Mouse (Mus musculus) T-helper 1 cell (primary cell): ENCODE results near the gene Ifrd2.

Experiments used
- in situ Hi-C: fragments of 300-600 bp; cut with MboI, MseI; formaldehyde crosslinking; loops from one replicate; pipeline ENCODE4 v1.15.1; 2025; ENCODE audit warnings: high pct_unique_total_duplicates

Ifrd2 gene

DNA sequence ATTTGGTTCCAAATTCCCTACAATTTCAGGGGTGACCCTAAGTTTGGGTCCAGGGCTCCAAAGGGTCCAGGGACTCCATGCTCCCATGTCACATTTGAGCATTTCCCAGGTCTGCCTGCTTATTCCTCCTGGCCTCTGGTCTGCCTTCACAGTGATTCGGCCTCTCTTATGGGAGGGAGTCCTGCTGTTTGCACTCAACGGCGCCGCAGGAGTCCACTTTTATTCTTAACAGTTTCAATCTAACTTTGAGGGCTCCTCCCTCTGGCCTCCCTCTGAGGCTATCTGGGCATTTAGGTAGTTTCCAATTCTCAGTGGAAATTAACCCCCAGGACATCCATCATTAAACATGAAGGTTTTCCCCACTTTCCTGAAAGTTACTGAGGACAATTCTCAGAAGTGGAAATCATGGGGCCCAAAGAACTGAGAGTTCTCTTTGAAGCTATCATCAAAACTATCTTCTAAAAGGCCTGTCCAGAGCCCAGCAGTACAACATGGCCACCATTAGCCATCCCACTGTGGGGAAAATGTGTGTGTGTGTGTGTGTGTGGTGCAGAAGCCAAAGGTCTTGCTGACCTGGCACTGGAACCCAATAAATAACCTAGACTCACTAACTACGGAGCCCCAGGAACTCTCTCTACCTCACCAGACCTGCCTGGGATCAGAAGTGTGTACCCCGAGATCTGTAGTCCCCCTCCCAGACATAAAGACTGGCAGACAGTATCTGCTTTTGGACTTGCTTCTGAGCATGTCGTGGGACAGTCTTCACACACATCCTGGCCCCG is 7.0 kb downstream of the Ifrd2 start:
- in situ Hi-C loops: no loop called here

DNA sequence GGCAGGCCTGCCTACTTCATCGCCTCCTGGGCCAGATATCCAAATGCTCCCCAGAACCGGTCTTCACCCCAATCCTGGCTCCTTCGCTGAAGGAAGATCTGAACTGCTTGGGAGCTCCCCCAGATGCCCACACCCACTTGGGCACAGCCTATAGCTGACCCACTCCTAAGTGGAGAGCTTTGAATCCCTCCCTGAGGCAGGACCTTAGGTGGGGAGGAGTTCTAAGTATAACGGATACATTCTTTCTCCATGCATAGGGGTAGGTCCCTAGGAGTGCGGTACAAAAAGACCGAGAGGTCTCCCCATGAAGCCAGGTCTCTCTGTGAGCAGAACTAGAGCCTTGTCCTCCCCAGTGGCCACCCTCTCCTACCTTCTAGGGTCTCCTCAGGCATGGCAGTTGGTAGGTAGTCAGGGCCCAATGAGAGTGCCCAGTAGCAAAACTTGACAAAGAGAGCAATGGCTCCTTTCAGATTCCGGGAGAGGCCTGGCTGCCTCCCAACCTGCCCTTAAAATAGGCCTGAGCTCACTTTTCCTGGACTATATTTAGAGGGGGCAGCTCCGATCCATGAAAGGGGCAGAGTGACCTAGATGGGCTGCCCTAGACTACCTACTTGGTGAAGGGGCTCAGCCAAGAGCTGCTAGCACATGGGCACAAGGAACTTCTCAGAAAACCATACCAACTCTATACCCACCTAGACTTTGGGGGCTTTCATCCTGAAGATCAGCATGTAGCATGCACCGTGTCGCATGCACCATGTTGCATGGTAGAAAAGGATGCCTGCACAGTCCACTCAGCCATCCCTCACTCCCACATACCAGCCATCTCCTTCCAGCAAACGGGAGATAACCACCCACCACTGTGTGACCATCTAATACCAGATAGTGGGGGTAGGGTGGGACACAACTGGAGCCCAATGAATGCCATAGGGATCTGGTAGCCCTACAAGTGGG is 9.5 kb downstream of the Ifrd2 start:
- in situ Hi-C loops: no loop called here

DNA sequence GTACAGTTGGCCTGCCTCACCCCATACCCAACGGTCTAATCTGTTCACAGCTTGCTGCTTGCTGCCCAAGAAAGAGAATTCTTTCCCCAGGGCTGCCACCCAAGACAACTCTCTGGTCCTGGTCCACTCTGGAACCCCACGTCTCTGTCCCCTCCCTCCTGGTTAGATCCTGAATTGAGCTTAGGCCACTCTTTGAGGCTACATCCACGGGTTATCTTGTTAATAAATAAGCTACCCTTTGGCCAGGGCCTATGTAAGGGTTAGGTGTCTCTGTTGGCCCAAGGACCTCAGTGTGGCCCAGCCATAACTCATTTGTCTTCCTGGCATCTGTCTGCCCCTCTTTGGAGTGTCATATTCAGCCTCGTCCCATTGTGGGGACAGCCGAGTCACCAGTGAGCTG is 10.9 kb downstream of the Ifrd2 start:
- in situ Hi-C loops: no loop called here

DNA sequence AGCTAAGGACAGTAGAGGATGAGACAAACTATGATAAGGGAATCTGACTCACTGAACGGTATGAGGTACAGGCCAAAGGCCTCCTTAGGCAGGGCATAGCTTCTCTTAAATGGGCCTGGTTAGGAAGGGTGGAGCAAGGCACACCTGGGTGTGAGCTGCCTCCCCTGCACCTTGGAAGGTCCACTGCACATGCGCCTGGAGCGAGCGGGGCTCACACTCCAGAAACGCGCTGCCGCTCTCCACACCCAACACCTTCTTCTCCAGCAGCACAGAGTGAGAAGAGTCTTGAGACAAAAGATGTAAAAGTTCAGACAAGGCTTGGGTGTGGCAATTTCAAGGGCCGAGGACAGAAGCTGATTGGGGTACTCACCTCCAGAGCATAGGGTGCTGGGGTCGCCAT is 12.0 kb downstream of the Ifrd2 start:
- in situ Hi-C loops: no loop called here

DNA sequence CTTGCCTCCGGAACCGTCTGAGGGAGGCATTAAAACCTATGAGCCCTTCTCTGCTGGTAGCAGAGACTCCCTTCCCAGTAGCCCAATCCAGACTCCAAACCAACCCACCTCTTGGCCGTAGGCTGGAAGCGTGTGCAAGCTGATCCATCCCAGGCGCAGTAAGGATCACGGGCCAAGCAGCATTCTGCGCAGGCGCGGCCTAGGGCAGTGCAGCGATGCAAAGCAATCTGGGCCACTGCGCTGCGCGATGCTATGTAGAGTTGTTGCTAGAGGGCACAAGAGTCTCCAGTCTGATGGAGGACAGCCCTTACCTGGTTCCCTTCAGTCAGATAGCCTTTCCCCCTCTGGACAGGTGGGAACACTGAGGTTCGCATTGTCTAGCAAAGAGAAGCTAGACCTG is 12.4 kb downstream of the Ifrd2 start:
- in situ Hi-C loops: no loop called here

DNA sequence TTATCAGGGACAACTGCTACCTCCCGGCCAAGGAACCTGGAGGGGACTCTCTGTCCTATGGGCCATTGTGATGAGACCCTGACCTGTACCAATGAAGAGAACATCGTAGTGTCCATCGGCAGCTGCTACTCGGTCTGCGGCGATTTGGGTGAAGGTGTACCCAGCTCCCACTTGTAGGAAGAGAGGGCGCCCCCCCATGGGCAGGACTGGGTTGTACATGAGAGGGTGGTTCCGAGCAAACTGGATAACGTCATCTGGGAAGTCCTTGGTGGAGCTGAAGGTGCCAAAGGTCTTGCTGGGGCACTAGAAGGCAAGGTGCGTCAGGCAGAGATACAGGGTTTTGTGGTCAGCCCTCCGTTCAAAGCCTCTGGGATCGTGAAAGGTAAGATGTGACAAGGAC is 13.3 kb downstream of the Ifrd2 start:
- in situ Hi-C loops: no loop called here

DNA sequence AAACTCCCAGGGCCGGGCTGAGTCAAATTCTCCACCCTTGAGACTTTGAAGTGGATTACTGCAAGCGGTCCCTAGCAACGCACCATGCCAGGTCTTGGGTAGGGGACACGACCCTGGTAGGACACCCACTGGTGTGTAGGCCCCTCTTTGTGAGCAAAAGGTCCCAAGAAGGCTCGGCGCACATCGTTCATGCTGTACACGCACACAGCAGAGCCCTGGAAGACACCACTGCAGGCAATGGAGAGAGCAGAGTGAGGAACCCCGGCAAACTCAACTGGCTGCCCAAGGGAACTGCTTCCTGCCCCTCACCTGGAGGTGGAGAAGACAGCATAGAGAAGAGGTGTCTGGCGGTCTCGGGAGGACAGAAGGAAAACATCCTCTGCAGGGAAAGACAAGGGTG is 13.8 kb downstream of the Ifrd2 start:
- in situ Hi-C loops: no loop called here

DNA sequence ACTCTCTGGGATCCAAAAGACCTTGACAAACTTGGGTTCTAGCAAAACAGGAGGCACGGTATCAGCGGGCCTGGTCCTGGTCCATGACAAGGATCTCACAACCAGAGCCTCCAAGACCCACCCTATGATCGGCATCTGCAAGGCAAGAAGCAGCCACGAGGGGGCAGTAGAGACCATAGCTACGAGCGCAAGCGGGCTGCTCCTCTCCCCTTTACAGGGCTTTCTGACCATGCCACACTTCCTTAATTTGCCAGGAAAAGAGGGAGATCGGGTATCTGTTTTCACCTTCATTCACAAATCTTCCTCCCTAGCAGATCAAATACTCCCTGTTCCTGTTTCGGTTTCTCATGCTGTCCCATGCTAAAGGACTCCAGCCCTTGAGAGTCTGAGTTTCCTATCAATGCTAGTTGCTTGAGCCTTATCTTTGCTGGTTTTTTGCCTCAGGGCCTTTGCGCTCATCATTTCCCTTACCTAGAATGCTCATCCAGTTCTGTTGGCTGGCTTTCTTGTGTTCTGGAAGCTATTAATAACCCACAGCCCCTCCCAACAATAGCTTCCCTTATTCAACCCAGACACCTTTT is 14.7 kb downstream of the Ifrd2 start:
- in situ Hi-C loops: no loop called here

DNA sequence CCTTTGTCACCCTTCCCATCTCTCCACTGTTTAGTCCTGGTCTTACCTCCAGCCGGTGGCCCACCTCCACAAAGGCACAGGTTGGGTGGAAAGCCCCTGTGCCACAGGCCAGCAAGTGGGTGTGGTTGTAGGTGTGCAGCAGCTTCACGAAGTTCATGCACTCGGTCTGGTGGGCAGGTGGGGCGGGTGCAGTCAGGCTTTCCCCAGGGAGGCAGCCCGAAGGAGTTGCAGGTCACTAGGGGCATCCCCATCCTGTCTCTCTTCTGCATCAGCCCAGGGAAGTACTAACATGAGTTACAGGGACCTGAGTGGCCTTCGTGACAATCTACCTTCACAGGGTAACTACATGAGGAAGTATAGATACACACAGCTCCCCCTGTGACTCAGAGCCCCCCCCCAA is 15.8 kb downstream of the Ifrd2 start:
- in situ Hi-C loops: no loop called here

DNA sequence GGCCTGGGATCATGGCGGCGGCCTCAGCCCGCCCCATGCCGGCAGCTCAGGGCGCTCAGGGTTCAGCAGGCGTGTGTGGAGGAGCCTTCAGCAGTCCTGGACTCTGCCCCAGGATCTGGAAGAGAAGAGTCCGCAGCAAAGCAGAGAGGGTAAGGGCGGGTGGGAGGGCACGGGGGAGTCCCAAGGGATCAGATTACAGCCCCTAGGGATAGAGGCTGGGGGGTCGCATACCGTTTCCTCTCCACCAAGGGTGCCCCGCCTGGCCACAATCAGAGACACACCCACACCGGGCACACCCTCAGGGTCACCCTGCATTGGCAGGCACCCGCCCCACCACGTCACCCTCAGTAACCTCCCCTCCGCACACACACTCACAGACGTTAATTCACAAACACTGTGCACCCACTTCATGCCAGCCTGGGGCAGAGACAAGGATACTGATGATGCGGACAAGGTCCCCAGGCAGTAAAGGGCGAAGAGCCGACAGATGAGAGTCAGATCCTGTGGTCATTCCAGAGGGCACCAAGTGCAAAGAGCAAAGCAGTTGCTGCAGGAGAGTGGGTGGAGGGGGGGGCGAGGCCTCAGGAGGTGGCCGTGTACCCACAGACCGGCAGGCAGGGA is 17.7 kb downstream of the Ifrd2 start:
- in situ Hi-C loops: no loop called here

DNA sequence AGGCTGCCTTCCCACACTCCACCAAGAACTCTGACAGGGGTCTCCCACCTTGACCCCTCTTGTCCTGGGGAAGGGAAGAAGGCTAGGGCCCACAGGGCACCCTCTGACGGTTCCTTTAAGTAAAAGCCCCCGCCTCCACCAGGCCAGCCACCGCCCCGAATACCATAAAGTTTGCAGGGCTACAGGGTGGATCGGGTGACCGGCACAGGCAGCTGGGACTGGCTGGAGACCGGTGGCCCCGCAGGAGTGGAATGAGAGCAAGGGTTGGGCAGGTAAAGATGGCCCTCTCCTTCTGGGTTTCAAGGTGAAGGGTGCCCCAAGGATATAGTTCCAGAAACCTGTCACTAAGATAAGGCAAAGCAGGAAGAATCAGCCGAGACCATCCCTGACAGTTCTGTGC is 19.1 kb downstream of the Ifrd2 start:
- in situ Hi-C loops: no loop called here

DNA sequence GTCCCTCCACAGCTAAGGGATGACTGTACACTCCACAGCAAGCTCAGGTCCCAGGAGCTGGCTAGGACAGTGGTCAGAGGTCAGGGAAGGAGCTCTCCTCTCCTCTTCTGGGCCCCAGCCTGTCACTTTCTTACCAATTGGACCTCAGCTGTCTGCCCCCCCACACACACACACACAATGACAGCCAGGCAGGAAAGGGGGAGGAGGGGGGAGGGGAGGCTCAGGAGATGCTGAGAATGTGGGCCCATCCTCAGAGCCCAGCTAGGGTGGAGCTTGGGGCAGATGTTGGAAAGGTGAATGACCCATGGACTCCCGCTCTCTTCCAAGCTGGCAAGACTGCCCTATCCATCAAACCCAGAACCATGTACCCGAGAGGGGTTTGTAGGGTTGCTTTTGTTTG is 19.6 kb downstream of the Ifrd2 start:
- in situ Hi-C loops: no loop called here

DNA sequence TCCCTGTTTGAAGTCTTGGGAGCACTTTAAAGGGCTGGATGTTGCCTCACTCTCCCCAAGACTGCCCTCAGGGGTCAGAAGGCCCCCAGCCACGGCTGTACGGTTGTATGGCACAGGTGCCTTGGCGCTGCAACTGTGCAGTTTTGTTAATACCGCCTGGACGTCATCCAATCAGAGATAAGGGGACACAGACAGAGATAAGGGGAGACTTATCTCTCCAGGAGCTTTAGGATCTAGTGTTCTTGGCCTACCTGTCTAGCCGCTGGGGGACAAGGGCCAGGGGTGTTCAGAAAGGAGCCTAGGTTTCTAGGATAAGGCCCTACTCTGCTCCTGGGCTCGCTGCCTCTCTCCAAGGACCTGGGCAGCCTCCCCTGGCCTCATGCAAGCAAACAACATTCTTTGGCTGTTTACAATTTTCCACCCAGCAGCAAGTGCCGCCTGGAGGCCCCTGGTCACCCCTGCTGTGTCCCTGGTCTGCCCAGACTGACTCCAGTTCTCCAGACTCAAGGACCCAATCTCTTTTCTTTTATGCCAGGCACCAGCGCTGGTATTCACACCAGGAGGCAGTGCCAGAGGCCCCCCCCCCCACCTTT is 20.3 kb downstream of the Ifrd2 start:
- in situ Hi-C loops: no loop called here

DNA sequence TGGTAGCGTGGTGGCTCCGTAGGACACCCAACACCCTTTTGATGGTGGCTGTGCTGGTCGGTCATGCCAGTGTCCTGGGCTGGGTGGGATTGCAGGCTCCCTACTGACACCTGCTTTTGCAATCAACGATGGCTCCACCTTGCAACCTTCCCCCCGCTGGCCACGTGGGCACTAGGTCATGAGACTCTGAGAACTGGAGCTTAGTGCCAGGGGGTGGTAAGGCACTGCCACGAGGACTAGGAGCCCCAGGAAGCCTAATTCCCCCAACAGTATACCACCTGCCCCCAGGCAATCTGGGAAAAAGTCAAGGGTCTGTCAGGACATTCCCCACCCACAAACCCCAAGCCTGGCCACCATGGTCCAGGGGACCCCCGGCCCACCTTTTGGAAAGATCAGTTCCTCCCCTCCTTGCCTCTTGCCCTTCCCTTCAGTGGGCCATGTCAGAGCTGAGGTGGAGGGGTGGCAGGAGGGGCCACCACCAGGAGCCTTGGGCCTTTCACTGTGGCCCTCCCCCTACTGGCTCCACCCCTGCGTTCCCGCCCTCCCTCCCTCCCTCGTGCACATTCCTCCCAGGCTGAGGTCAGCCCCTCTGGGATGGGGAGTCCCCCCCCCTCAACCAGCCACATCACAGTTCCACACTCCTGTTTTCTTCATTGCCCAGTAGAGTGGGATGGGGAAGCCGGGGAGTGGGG is 21.4 kb downstream of the Ifrd2 start, which contains the start of gene Sema3b:
Sema3b (minus strand) TSS at position 489 of the 692 bp plus-strand sequence.
- in situ Hi-C loops: no loop called here

DNA sequence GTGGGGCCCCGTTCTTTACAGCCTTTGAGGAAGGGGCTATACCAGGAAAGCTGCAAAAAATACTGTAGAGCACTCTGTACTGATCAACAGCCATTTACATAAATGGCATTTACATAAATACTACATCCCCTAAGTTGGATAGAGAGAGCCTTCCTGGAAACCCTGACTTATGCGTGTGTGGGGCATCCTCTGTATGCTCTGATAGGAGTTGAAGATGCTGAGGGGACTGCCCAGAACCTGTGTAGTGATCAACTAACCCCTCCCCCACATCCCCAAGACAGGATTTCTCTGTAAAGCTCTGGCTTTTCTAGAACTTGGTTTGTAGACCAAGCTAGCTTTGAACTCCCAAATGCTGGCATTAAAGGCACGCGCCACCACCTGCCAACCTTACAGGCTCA is 22.0 kb downstream of the Ifrd2 start:
- in situ Hi-C loops: no loop called here

DNA sequence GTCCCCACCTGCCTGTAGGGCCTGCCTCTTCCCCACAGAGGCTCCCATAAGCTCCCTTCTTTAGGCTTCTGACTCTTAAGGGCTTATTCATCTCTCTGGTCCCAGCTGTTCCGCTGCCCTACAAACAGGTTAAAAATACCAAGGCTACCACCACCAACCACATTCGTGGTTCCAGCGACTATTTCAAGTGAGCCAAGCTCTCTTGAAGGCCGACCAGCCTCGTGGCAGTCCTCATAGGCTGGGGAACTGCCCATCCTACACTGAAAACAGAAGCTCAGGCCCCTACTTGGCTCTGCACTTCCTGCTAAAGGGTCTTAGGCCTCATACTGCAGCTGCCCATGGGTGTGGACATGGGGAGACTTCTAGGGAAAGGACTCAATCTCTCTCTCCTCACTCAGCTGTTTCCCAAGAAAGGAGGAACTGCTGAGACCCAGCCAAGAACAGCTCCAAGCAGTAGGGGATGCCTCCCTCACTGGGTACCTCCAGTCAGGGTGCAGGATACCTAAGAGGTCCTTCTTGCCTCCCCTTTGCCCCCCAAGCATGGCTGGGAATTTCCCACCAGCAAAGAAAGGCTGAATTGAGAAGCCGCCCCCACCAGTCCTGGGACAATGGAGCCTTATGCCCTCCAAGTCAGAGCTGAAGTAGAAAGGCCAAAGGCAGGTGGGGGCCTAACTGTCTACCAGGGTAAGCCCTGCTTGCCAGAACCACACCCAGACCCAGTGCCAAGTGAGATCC is 24.2 kb downstream of the Ifrd2 start:
- in situ Hi-C loops: no loop called here

DNA sequence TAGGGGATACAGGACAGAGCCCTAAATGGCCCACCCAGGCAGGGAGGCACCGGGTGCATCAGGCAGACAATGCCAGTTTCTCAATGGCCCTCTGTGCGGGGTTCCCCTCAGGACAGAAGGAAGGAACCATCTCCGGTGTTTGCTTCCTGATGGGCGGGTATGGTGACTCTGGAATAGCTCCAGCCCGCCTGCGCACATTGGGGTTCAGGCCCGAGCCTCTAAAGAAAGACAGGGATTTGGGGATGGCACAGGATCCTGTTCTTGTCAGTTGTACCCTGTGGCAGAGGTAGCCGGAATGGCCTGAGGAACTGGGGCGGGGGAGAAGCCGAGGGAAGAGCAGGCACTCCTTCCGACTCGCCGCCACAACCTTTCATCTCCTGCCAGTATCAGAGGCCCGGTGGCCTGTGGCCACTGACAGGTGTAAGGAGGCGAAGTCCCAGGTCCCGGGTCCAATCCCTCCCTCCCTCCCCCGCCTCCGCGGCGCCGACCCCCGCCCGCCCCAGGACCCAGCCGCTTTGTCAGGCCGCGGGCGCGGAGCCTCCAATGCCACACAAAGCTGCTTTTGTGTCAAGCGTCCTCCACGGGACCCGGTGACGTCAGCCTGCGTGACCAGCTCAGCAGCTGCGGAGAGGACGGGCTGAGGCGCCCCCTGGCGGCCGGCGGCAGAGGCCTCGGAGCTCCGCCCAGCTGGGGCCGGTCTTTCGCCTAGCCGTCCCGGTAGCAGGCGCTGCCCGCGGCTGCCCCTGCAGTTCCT is 24.9 kb downstream of the Ifrd2 start:
- in situ Hi-C loops: no loop called here

DNA sequence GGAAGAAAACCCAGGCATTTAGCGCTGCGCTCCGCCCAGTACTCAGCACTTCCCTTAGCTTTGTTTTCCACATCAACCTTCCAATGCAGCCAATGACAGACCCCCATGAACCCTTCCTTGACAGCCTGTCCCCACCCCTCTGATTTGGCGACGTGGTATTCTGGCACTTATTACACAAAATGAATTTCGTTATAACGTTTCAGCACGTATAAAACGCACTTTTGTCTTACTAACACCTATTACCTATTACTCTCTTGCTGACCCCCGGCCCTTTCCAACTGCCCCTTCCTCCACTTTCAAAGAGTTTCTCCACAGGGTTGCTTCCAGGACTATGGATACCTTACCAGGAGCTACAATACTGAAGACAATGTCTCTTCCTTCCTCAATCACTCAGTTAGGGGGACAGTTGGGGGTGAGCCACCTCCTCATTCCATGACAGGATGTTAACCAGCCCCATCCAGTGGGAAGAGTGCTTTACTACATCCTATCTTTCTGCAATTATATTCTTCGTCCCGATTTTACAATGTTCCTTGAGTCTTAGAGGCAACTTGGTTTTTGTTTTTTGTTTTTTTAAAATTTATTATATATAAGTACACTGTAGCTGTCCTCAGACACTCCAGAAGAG is 25.6 kb downstream of the Ifrd2 start:
- in situ Hi-C loops: no loop called here

DNA sequence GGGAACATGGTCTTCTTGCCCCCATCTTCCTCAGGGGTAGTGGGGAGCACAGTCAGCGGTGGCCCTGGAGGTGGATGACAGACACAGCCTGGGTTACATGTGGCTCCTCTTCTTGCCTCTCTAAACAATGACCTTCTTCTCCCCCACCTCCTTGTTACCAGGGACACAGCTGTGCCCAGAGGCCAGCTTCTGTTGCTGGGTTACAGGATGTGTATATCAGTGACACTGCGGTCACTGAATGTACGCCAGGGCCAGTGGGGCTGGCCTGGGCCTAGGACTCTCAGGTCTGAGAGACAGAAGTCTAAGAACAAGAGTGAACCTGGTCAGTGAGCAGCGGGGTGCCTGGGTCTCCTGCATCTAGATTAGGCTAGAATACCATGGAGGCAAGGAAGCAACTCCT is 27.6 kb downstream of the Ifrd2 start:
- in situ Hi-C loops: no loop called here
